Mouse (Mus musculus): ENCODE data around the gene Gtf2h4.

The Gtf2h4 gene

DNA sequence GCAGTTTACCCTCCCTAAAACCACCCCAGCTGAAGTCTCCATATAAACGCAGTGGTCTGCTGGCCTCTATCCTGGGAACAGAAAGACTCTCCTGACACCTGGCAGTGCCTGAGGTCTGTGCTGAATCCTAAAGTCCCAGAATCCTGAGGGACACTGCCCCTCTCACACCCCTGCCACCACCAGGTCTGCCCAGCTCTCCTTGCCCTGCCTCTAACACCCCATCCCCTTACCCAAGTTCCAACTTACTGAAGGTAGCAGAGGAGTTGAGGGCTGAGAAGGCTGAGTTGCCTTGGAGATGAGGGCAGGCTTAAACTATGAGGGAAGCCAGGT, 23.9 kb upstream of the Gtf2h4 start:
- DNase-seq (ENCODE audit: low spot score in 2 of 2) = no peak

DNA sequence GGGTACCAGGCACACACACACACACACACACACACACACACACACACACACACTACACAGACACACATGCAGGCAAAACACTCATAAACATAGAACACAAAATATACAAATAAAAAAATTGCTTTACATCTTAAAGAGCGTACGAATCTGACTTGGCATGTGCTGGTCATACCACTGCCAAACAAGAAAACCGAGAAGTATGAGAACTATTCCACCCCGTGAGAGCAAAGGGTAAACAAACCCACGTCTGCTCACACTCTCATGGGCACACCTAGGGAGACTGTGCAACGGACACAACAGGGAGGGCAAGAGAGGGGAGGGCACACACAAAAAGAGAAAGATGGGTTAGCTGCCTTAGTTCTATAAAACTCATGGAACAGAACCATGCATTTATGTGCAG, 23.2 kb upstream of the Gtf2h4 start:
- DNase-seq (ENCODE audit: low spot score in 2 of 2) = no peak

DNA sequence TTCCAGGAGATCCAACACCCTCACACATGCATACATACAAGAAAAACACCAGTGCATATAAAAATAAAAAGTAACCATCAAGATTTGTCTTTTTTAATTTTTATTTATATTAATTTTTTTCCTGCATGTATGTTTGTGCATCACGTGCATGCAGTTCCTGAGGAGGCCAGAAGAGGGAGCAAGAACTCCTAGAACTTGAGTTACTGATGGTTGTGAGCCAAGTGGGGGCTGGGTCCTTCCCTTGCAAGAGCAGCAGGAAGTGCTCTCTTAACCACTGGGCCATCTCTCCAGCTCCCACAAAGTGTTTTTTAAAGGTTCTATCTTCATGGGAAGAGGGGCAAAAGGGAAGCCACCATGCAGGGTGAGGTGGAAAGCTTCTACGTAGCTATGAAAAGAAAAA, 21.8 kb upstream of the Gtf2h4 start:
- DNase-seq (ENCODE audit: low spot score in 2 of 2) = peak in 1 of 2 experiments; percentile 28

DNA sequence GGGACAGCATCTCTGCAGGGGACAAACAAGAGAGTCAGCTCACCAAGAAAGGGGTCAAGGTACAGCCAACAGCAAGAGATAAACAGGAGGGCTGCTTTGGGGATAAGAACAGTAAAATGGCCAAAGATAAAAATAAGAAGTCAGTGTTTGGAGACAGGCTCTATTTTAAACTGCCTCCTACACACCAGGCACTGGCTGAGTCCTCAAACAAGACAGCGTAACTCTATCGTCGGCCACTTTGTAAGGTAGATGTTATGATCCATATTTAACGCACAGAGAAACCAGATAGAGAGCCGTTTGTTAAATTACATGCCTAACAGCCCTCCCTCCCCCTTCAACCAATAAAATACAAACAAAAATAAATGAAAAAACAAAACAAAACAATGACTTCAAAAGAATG, 20.4 kb upstream of the Gtf2h4 start:
- DNase-seq (ENCODE audit: low spot score in 2 of 2) = no peak

DNA sequence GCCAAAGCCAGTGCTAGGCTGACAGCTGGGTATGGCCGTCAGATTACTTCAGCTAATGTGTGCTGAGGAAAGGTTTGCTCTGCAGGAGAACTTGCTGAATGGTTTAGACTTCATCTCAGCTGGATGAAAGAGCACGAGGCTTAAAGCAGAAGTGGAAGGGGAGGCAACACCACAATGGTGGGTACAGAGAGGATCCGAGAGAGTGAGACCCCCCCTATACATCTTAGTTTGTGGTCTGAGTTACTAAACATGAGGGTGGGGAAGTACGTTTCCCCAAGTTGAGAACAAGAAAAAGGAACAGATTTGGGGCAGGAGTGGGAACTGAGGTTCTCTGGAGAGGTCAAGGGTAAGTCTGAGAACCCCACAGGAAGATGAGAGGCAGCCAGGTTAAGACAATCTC, 18.8 kb upstream of the Gtf2h4 start:
- DNase-seq (ENCODE audit: low spot score in 2 of 2) = no peak

DNA sequence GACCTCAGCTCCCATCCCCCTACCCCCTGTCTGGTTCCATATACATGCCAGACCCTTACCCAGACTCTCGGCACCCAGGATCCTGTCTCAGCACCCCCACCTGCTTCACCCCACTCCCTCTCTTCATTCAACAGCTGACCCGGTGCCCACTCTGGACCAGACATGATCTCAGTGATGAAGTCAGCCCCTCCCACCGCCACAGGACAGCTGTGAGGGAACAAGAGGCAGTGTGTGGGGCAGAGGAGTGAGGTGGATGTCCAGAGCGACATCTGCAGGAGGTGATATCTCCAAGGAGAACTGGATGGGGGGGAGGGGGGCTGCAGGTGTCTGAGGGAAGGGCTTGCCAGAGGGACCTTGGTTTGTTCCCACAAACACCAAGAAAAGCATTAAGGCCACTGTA, 18.3 kb upstream of the Gtf2h4 start:
- no peak for DNase-seq (ENCODE audit: low spot score in 2 of 2)

DNA sequence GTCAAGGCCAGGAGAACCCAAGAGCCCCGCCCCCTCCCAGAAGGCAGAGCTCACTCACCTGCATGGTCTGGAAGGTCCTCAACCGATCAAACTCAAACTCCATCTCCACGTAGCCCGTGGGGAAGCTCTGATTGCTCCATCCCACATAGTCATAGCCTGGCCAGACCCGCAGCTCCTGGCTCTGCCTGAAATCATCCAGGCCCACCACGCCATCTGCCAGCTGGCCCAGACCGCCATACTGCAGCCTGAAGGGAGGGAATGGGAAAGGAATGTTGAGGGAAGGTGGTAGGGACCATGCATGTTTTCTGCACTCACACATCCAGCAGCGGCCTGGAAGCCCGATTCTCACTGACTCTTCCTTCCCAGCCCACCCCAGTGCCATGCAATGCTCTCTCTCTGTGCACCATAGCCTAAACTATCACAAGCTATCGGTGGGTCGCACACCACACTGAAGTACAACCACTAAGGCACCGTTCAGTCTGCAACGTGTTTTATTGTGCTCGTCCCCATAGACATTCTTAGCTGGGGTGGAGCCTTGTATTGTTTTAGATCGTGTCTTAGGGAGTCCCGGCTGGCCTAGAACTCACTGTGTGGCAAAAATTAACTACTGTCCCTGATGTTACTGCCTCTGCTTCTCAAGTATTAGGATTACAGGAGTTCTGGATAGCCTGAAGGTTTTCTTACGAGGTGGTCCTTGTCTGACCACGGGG, 16.6 kb upstream of the Gtf2h4 start:
- DNase-seq (ENCODE audit: low spot score in 2 of 2) = no peak

DNA sequence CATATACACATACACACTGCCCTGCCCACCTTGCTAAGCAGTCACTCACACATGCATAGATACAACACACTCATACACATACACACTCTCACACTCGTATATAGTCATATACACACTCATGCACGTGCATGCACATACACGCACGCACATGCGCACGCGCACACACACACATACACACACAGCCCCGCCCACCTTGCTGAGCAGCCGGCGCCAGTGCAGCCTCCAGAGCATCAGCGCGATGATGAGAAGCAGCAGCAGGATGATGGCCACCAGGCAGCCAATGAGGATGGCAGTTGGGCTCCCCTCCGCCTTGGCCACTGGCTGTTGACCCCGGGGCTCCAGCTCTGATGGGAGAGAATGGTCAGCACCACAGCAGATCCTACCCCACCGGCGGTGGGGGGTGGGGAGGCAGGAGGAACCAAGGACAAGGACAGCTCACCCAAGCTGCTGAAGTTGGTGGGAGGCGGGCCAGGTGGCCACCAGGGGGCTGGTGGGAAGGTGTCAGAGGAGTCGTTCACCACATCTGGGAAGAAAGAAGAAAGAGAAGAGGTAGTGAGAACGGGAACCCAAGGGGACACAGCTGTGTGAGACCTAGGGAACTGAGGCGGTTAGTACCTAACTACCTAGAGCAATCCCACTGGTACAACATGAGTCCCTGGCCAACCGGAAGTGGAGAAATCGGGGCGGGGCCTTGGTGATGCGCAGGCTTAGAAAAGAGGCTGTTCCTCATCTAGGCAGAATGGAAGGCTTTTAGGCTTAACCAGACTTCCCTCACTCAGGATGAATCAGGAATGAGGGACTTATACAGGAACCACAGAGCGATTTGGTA, 15.0 kb upstream of the Gtf2h4 start:
- no peak for DNase-seq (ENCODE audit: low spot score in 2 of 2)

DNA sequence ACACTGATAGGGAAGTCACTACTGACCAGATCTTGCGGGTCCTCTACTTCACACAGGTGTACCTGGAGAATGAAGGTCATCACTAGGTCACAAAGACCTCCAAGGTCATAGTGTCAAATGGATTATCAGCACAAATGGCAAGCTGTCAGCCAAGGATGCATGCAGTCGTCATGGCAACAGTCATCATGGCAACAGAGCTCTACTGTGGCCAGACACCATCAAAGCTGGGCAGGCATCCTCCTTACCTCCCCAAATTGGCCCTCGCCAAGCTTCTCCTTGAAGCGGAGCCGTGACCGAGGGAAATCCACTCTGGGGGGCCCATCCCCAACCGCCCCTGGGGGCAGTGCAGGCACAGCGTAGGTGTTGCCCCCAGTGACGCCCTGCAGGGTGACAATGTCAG, 11.5 kb upstream of the Gtf2h4 start:
- DNase-seq (ENCODE audit: low spot score in 2 of 2) = no peak

DNA sequence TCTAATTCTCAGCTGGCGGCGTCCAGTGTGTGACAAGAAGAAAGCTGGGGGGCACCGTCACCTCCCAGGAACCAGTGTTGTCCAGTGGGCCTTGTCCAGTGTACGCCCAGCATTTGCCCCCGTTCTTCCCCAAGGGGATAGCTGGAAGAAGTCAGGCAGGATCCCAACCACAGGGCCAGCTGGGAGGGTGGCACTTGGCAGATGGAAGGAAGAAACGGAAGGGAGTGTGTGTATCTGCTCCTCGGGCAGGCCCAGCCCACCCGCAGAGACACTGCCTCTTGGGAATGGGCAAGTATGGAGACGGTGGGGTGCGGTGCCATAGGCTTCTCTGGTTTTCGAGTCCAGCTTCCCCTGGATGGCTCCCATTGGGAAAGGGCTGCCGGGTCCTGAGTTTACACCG, 8.4 kb upstream of the Gtf2h4 start:
- no peak for DNase-seq (ENCODE audit: low spot score in 2 of 2)

DNA sequence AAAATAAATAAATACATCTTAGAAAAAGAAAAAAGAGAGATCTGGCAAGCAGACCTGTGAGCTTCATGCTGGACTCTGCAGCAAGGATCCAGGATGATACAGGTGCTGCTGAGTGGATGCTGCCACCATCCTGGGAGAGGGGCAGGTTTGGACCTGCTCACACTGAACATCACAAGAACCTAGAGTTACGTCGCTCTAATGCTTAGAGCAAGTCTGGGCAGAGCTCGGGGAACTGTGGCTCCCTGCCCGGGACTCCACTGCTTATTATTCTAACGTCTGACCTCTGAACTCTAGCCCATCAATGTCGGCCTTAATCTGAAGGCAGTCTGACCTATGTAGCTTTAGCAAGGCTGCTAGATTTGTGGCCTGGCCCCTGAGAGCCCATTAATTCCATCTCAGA, 7.1 kb upstream of the Gtf2h4 start:
- no peak for DNase-seq (ENCODE audit: low spot score in 2 of 2)

DNA sequence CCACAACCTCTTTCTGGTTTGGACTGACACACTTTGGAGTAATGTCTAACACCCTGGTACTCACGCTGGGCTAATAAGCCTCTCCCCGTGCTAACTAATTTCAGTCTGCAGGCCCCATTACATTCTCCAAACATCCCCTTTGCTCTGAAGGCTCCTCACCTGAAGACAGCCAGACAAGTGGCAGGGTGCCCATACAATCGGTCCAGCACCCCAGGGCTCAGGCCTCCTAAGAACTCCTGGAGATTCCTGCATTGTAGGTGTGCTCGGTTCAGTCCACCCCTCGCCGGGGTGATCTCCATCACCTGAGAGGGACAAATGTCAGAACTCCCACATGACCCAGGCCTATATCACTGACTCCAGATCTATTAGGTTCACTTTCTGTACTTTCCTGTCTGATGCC, 1.0 kb downstream of the Gtf2h4 start:
- no peak for DNase-seq (ENCODE audit: low spot score in 2 of 2)

DNA sequence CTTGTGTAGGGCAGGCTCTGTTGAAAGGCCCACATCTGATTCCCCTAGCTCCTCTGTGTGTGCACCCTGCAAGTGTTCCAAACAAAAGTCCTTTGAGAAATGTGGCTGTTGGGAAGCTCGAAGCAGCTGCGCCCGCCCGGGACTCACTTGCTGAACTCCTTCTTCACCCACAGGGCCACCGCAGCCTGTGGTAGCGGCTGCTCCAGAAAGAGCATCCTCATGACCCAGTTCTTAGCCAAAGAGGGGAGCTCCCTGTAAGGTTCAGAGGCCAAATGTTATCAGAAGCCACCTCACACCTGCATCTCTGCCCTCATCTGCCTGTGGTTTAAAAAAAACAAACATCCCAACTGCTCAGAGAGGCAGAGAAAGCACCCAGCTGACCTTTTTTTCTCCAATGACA, 1.7 kb downstream of the Gtf2h4 start:
- DNase-seq (ENCODE audit: low spot score in 2 of 2) = no peak

DNA sequence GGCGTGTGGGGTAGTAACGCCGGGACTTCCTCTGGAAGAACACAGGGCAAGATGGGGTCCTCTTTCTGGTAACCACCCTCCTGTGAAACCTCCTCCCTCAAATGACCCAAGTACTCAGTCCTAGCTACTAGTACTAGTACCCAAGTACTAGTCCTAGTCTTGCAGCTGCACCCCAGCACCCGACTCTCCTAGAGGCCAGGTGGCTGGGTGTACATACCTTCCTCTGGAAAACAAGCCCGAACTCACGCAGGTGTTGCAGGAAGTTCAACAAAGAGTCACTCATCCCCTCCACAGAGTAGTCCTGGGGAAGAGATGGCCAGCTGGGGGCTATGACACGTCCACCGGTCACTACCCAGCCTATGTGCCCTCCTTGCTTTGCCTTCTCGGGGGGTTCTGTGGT, 3.8 kb downstream of the Gtf2h4 start:
- no peak for DNase-seq (ENCODE audit: low spot score in 2 of 2)

DNA sequence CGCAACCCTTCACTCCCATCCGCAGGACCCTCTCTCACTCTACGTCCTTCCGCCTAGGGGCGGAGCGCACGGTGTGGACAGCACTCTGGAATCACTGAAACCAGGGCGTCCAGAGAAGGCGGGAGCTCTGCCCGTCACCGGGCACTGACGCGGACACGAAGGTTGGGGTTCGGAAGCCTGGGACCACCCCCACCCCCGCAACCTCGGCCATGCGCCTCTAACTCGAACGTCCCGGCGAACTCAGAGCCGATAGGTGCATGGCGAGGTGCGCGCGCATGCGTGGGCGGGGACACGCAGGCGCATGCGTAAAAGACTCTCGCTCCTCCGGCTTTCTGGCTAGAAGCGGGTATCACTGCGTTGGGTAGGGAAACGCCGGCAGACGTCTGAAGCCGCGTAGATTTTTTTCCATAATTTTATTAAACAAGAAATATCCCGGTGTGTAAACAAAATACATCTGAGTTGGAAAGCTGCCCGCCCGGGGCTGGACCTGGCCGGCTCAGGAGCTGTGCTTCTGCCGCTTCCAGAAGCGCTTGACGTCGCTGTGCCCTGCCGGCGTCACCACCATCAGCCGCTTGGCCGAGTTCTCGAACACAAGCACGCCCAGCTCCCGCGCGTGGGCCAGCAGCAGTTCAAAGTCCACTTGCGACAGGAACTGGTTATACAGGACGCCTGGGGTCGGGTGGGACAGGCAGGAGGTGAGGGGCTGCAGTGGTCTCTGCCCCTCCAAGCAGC, 6.0 kb downstream of the Gtf2h4 start, which contains the start of gene Vars2:
Gene Vars2, minus strand, starts transcription at position 259 of the 732 bp plus-strand sequence.
- DNase-seq (ENCODE audit: low spot score in 2 of 2) = peak; percentile 96

DNA sequence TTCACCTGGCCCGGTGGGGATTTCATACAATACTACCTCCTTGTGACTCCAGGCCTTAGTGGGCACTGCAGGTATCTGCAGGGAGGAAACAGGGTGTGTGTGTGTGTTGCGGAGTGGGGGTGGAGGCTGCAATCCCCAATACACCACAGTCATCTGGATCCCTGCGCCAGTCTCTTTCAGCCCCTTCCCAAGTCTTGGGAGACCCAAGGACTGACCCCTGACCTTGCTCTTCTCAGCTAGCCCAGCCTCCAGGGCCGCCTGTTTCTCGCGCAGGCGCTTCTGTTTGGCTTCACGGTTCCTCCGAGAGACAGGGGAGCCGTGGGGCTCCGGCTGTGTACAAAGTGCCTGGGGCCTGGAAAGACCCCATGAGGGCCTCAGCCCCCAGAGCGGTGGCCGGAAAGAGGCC, 6.7 kb downstream of the Gtf2h4 start:
- DNase-seq (ENCODE audit: low spot score in 2 of 2) = no peak

DNA sequence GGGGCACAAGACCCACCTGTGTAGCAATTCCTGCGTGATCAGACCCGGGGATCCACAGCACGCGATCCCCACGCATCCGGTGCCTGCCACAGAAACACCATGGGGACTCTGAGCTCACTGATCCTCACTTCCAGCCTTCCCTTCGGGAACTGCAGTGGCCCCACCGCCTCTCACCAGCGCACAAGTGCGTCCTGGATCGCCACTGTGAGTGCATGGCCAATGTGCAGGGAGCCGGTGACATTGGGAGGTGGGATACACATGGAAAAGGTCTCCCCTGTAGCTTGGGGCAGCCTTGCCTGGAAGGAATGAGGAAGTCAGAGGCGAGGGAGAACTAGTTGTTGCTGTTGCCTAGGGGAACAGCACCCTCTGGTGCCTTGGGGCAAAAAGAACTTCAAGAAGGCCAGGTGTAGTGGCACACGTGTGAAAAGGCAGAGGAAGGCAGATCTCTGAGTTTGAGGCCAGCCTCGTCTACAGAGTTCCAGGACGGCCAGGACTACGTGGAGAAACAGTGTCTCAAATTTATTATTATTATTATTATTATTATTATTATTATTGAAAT, 7.5 kb downstream of the Gtf2h4 start:
- DNase-seq (ENCODE audit: low spot score in 2 of 2) = no peak

DNA sequence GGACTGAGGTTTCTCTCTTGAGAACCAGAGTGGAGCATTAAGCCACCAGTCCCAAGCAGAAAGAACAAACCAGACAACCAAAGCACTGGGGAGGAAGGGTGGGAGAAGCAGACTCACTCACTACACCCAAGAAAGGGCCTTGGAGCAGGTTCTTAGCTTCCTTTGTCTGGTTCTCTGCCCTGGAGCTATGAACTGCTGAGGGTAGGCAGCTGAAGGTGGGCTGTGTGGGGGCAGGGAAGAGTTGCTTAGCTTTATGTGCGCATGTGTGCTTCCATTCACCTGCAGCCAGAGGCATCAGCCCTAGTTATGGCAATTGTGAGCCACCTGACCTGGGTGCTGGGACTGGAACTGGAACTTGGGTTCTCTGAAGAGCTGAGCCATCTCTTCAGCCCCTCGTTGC, 20.5 kb downstream of the Gtf2h4 start:
- no peak for DNase-seq (ENCODE audit: low spot score in 2 of 2)

DNA sequence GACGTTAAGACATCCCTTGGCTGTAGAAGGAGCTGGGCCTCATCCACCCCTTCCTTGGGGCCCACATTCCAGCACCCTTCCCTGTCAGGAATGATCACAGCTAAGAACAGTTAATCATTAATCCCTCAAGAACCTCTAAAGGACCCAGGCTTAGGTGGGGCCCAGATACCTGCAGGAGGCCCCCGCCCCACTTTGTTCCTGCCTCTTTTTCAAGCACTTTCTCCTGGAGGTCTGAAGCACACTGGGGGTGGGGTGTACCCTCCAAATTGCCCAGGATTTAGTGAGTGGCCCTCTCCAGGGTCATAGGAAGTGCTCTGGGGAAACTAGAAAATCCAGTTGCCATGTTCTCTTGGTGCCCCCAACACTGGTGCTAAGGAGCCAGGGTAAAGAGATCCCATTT, 24.1 kb downstream of the Gtf2h4 start:
- no peak for DNase-seq (ENCODE audit: low spot score in 2 of 2)

DNA sequence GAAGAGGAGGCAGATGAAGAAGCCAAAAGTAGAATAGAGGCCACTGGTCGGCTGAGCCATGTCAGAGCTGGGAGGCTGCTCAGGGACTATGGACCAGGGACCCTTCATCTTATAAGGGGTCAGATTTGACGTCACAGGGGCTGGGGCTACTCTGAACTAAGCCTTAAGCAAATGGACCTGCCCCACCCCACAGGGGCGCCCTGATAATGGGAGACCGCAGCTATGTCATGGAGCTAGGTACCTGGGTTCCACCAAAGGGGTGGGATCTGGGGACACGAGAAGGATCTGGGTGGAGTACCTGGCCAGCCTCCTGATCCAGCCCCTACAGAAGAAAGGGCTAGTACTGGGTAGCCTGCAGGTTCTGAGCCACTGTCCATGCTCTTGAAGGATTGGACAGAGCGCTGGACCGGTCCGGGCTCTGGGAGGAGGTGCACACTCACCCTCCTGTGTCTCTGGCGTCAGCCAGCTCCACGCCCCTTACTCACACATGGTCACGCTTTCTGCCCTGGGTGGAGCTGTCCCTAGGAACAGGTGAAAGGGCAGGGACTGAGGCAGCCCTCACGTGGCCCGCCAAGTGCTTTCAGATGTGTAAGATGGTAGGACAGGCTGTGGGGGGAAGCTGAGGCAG, 29.8 kb downstream of the Gtf2h4 start, which contains the start of gene Mucl3:
Gene Mucl3, minus strand, starts transcription at position 87 of the 628 bp plus-strand sequence.
- no peak for DNase-seq (ENCODE audit: low spot score in 2 of 2)

DNA sequence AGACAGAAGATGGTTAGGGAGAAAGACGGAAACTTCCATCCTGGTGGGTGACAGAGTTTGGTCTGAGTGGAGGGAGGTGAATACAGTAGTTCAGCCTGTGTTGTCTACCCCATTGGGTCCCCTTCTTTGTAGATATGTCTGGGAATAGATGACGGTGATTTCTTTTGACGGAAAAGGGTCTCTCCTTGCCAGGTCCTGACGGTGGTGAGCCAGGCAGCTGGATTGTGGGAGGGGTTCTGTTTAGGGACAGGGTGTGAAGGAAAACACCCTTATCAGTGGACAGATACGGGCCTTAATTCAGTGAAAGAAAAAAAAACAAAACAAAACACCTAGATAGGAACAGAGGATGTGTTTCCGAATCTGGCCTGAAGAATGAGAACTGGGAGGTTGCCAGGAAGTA, 34.2 kb downstream of the Gtf2h4 start:
- no peak for DNase-seq (ENCODE audit: low spot score in 2 of 2)
